Mouse (Mus musculus) adrenal gland, adult 2 months (tissue): Measurements from ENCODE around the gene Mocs3. TPM values are rescaled to one million over a fixed set of nuclear protein-coding genes. Genes with fewer than 3 reads are reported as not detected.

ENCODE experiments used
- DNase-seq: peaks from one replicate; pipeline ENCODE4 v3.0.0; 2021
- long read RNA-seq: library from polyadenylated mRNA; stranded (forward); transcript quantifications from one replicate; pipeline ENCODE4 v2.0.0, GENCODE M21; 2021
- polyA plus RNA-seq: library from polyadenylated mRNA; depleted of rRNA; stranded (reverse); fragments of >200 nt; gene quantifications from 2 replicates; pipeline ENCODE4 v1.2.3, GENCODE M21; 2012; rRNA removed
- total RNA-seq, 2 experiments: library from RNA; stranded (reverse); gene quantifications; 2 replicates each; pipeline ENCODE4 v1.2.3; 2021

Mocs3 gene
- total RNA-seq (10 to 100 TPM; 11.6 to 16.6 TPM), polyA plus RNA-seq (70.8 and 82.0 TPM in 2 replicates)
- long read RNA-seq, transcript Mocs3-201 (1 exons, 1,973 nt), result major isoform, 40 of 40 reads
- long read RNA-seq, partial matches to known transcripts, result 0 of 40 reads
- long read RNA-seq, other reads (novel, unspliced or antisense), result 0 of 40 reads

DNA sequence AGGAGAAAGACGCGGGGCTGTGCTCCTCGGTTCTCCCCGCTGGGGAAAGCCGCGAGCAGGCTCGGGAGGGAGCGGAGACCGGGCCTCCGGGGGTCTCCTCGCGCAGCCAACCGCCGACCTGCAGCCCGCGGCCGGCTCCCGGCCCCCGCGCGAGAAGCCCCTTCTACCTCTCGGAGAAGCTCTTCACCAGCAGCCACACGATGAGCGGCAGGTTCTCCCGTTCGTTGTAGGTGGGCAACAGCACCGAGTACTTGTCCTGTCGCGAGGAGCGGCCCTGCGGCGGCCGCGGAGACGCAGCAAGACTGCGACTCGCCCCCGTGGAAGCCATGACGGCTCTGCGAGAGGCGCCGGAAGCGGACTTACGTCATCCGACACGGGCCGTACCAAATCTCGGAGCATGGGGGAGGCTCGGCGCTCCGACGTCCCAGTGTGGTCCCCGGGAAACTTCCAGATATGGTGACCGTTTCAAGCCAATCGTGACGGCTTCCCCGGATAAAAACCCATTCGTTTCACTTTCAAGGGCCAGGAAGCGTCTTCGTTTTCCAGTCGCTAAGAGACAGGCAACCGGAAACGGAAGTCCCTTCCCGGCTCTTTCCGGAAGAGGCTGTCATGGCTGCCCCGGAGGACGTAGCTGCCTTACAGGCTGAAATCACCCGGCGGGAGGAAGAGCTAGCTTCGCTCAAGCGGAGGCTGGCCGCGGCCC is at the start of gene Mocs3, which contains the start of the genes Gm20716 and Dpm1:
TSS of gene Mocs3 (plus strand) at position 597 of the 703 bp plus-strand sequence.
TSS of gene Gm20716 (minus strand) at position 339 of the 703 bp plus-strand sequence.
TSS of gene Dpm1 (minus strand) at position 566 of the 703 bp plus-strand sequence.
- DNase-seq, result peak; percentile 91

DNA sequence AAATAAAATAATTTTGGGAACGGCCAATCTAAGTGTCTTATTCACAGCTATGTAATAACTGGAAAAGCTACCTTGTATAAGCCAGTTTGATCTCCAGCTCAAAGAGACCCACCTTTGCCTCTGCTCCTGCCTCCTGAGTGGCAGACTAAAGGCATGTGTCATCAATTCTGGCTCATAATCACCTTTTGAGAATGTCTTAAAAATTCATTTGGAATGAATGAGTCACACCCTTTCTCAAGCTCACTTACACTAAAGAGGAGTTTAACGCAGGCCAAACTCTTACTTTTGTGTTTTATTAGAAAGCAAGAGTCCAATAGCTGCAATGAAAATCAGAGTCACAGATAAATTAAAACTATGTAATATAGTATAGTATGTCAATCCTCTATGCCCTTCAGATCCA is 38.6 kb upstream of the Mocs3 start:
- DNase-seq, result no peak

DNA sequence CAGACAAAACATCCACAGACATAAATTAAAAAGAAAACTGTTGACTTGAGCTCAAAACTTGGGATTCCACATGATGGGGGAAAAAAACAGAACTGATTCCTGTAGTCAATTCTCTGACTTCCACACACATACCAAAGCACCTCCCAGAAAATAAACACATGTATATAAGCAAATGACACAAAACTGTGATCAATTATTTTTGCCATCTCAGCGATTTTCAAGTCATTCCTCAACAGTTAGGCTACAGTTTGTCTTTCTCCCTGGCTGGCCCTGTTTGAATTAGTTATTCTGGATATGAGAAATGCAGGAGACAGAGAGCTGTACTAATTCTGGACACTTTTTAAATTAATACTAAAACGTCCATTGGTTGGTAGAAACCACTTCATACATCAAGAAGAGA is 36.7 kb upstream of the Mocs3 start:
- no peak for DNase-seq

DNA sequence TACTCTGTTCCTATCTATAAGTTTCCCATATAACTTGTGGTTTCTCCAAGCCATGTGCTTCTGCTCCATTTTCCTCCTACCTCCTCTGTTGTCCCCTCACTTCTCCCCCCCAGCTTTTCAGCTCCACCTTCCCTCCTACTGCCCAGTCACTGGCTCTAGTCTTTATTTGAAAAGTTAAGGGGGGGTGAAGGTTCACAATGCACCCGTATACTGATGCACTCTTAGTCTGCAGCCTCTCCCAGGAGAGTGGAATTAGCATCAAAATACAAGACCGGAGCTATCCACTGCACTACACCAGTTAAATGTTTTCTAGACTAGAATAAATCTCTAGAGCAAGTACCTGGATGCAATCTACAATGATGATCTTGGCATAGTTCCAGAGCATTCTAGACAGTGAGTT is 34.7 kb upstream of the Mocs3 start:
- DNase-seq, result no peak

DNA sequence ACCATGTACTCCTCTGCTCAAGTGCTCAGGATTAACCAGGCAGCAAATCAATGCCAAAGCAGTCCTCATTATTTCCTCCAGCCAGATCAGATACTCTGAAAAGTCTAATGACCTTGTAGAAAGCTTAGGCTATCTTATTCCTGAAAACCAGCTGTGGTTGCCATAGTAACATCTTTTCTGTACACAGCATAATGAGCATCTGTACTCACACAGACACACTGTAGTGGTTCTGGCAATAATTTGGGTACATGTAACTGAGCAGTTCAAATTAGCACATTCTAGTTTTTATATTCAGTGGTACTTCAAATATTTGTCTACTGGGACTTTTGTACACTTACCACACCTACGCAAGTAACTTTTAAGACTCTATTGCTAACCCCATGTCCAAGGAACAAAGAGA is 32.0 kb upstream of the Mocs3 start:
- no peak for DNase-seq

DNA sequence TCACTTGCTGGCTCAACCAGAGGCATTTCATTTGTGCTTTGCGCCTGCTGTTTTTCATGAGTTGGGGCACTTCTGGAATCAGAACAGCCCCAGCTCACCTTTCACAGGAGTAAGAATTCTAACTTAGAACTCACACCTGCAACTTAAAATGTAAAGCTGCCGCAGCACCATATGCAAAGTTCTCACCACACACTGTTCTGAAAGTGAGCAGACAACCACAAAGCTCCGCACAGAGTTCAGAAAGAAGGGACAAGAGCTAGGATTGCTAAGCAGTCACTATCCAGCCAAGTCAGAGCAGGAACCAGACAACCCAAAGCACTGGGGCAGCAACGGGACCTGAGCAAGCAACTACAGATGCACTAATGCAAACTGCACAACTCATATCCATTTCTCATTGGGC is 30.9 kb upstream of the Mocs3 start:
- no peak for DNase-seq

DNA sequence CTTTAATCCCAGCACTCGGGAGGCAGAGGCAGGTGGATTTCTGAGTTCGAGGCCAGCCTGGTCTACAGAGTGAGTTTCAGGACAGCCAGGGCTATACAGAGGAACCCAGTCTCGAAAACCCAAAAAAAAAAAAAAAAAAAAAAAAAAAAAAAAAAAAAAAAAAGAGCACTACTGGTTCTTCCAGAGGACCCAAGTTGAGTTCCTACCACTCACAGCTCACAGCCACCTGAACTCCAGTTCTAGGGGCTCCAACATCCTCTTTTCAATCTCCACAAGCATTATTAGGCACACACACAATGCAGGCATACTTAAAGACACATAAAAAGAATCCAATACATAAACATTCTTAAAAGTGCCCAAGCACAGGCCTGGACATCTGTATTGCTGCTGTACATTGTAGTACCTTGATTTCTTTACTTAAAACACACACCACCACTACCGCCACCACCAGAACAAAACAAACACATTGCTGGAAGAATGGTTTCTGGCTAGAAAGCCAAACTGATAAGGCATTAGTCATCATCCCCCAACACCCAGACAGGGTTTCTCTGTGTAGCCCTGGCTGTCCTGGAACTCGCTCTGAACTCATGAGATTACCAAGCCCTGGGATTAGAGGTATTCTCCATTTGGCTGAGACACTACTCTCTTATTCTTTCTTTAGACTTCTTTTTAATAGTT is 30.3 kb upstream of the Mocs3 start:
- peak; percentile 45 for DNase-seq

DNA sequence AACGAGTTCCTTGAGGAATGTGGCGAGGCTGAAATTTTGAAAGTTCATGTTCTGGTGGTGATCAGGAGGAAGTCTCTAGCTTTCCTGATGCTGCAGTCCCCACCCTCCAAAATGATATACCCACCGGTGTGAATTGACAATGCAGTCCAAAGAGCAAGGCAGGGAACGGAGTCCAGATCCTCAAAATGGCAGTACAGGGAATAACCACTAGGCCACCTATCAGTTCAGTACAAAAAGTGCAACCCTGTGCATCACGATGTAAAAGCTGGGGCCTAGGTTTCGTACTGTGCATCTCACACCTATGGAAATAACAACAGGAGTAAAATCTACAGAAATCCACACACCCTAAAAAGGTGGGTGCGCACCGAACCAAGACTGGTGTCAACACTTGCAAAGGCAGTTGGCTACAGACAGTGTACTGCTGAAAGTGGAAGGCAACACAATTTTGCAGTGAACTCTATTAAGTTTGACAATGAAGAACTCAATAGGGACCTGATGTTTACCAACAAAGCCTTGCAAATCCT is 25.9 kb upstream of the Mocs3 start:
- no peak for DNase-seq

DNA sequence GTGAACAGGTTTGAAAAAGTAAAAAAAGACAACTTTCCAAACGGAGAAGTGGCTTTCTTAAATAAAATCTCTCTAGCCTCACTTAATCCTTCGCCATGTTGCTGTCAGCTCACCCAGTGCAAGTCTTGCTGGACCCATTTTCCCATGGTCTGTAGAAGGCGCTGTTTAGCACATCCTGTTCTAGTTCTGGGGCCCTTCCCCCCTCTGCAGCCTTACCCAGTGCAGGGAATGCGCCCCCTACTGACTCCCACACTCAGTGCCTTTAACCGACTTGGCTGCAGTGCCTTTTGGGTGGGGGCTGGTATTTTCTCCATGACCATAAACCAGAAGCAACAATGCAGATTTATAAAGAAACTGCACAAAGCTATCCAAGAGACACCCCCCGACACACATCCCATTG is 25.2 kb upstream of the Mocs3 start:
- peak; percentile 91 for DNase-seq

DNA sequence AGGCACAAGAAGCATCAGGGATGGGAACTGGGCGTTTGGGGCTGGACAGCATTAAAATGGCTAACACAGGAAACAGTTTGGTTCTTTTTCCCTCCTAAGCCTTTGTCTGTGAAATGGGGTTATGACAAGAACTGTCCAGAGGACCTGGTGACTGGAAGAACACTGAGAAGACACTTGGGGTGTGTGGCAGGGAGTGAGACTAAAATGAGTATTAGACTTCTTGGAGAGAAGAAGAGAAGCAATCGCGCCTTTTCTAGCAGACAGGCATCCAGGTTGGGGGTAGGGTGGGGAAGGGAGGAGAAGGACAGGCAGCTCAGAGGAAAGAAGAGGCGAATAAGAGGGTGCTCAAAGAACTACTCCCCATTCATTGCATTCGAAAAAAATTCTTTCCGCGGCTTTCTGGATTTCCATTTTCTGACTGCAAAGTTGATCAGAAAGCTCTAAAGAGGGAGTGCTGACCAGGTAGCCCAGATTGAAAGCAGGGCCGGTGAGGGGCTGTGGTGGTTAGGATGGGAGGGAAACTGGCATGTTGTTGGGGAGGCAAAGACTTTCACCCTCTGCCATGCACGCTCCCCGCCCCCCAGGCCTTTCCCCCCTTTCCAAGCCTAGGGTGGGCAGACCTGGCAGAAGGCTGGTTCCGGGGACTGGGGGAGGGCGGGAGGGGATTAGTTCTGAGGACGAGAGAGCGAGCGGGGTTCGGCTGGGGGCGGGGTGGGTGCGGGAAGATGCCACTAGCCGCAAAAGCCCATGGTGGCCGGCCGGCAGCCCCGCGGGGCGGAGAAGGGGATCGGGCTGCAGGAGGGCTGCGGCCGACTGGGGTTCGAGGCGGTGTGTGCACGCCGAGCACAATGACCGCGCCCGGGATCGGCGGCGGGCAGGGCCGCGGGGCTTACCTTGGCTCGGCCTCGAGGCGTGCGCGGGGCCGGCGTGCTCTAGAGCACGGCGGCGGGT is 24.5 kb upstream of the Mocs3 start:
- peak; percentile 54 for DNase-seq

DNA sequence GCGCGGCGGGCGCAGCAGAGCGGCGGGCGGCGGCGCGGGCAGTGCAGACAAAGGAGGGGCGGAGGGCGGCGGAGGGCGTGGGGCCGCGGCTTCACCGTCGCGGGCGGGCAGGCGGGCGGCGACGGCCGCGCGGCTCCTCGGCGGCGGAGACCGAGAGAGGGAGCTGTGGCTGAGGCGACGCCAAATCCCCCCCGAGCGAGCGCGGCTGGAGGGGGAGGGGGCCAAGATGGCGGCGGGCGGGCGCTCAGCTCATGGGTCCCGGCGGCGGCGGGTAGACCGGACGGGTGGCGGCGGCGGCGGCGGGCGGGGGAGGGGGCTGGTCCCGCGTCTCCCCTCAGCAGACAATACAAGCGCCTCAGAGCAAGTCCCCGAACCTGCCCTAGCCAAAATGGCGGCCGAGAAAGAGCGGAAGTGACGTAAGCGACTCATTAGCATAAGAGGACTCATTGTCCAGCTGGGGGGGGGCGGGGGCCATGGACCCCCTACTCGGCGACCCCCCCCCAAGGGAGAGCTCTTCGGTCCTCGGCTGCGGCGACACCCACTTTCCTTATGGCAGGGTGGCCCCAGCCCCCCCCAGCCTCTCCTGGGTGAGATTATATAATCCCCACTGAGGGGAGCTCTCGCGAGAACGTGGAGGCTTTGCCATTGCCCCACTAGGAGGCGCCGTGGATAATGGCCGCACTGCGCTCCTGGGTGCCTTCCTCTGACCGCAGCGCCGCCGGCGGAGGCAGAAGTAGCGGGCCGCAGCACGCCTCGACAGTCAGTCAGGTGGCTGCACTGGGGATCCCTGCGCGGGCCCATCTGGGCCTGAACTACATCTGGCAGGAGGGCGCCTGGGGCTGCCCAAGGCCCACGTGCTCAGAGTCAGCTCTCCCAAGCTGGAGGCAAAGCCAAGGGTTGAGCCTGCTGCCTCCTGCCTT is 23.4 kb upstream of the Mocs3 start, which contains the start of gene Adnp:
TSS of gene Adnp (minus strand) at position 388 of the 920 bp plus-strand sequence.
- peak; percentile 96 for DNase-seq

DNA sequence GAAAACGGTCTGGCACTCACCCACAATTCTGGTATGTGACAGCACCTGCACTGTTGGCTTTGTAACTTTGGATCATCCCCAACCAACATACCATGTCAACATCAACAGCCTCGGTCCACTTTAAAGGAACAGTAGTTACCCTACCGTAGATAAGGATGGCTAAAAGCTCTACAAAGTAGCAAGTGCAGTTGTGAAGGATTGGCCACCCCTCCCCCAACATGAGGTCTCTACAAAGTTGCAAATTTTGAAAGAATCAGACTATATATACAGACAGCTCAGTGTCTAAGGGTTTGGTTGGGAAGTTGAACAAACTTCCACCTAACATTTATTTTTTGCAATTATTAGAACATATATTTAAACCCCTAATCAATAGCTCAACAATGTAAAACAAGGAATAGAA is 22.5 kb upstream of the Mocs3 start:
- no peak for DNase-seq

DNA sequence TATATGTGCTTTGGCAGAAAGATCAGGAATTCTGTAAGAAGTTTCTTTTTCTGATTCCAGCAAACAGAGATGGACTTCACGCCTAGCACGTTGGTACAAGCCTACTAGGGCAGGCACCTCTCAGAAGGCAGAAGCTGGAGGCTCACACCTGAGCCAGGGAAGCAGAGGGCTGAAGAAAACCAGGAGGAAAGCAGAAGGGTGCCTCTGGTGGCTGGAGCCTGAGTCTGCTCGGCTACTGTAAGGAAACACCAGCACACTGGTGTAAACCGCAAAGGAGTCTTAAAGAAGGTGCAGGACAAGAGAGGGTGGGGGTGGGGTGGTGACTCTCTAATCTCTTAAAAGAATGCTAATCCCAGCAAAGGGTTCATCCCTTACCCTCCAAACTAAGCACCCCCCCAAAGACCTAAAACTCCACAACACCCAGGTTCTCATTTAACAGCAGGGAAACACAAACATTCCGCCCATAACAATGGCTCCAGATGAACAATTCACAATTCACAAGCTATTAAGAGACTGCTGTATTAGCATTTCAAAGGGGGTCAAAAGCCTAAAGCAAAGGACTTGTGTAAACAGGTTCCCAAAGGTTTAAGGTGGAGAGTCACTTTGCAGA is 16.5 kb upstream of the Mocs3 start:
- DNase-seq, result no peak

DNA sequence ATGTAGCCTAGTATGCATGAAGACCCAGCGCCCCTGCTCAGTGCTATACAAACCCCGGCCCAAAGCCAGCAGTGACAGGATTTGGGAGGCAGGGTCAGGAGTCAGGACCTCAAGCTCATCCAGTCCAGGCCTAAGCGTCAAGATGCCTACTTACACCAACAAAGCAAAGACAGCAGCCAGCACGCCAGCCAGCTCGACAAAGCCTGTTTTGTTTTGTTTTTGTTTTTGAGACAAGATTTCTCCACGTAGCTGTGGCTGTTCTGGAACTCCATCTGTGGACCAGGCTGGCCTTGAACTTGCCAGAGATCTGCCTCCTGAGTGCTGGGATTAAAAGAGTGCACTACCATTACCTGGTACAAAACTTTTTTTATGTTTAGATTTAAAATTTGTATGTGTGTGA is 7.1 kb upstream of the Mocs3 start:
- no peak for DNase-seq

DNA sequence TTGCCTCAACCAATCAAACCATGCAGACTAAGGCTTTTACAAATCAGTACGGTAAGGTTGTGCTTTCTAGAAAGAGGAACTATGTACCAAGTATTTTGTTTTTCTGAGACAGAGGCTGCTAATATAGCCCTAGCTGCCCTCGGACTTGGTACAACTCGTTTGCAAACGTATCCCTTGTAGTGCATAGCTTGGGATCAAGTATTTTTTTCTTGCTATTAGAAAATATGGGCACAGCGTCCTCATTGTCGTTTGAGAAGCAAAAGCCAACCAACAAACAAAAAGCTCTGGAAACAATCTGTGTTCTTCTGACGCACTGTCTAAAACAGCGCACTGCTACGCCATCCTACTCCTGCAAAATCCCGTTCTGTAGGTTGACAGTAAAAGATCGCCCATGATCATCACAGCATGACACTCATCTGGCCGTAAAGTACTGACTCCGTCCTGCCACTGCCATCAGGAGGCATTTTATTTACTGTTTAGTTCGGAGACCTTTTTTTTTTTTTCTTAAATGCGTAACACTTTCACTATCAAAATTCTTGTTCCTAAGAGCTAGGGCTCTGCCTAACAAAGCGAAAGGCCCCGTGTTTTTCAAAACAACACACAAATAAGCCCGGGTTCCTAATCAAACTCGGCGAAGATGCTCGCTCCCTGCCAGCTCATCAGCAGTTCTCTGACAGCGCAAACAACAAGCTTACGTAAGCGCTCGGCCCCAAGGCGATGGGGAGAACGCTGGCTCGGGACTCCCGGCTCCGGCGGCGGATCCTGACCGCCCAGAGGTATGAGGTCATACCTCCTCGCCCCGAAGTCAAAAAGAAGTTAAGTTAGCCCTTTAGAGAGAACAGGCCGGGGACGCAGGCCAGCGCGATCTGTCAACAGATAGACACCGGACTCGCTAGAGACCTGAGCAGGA is 1.1 kb upstream of the Mocs3 start:
- peak; percentile 77 for DNase-seq

DNA sequence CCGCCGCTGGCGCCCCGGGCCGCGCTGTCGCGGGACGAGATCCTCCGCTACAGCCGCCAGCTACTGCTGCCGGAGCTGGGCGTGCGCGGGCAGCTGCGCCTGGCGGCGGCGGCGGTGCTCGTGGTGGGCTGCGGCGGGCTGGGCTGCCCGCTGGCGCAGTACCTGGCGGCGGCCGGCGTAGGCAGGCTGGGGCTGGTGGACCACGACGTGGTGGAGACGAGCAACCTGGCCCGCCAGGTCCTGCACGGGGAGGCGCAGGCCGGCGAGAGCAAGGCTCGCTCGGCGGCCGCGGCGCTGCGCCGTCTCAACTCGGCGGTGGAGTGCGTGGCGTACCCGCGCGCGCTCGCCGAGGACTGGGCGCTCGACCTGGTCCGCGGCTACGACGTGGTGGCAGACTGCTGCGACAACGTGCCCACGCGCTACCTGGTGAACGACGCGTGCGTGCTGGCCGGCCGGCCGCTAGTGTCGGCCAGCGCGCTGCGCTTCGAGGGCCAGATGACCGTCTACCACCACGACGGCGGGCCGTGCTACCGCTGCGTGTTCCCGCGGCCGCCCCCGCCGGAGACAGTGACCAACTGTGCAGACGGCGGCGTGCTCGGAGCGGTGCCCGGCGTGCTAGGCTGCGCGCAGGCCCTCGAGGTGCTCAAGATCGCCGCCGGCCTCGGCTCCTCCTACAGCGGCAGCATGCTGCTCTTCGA is 500 bp downstream of the Mocs3 start:
- no peak for DNase-seq

DNA sequence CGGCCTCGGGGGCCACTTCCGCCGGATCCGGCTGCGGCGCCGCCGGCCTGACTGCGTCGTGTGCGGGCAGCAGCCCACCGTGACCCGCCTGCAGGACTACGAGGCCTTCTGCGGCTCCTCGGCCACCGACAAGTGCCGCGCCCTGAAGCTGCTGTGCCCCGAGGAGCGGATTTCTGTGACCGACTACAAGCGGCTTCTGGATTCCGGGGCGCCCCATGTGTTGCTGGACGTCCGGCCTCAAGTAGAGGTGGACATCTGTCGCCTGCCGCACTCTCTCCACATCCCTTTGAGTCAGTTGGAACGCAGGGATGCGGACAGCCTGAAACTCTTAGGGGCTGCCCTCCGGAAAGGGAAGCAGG is 1.0 kb downstream of the Mocs3 start:
- no peak for DNase-seq

DNA sequence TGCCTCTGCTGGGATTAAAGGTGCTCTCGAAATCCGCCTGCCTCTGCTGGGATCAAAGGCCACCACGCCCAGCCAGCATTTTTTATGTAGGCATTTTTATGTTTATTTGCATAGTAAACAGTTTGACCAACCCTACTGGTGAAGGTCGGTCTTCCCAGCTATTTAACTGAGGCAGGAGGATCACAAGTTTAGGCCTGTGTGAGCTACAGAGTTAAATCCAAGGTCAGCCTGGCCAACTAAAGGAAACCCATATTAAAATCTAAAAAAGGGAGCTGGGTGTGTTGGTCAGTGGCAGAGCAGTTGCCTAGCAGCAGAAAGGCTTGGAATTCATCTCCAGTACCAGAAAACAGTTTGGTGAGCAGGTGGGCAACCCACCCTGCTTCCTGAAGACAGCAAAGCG is 2.9 kb downstream of the Mocs3 start:
- DNase-seq, result no peak

DNA sequence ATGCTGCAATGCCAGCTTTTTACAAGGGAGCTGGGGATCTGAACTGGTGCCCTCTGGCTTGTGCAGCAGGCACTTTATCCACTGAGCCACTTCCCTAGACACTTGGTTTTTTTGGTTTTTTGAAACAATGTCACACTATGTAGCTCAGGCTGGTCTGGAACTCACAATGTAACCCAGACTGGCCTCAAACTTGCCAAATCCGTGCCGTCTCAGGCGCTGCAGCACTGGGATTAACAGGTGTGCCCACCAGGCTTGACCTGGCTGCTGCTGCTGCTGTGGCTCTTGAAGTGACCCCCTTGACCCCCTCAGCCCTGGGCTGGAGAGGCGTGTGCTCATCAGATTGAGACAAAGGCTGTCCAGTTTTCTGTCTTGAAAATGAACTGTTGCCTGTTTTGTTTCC is 7.9 kb downstream of the Mocs3 start:
- DNase-seq, result no peak
